Comparison of ENCODE assay signal across 1 mouse cellular context in genomic region chr6:99665457-99666317, GRCm38 (mm10).
TF ChIP-seq lines count a peak whose summit lies in the region.

No protein-coding gene starts in this region.

TF ChIP-seq in CH12.LX, 34 proteins besides CTCF, POLR2A, EP300 and RAD21 (continued from another document):
- TF ChIP-seq JUN (IDR thresholded peaks at IDR 0.05; ENCODE audit: insufficient read depth, low read depth, low read length) (peak; percentile 91), IRF4 (IDR thresholded peaks at IDR 0.05; ENCODE audit: low read depth, low read length) (peak; percentile 97), NRF1 (IDR thresholded peaks at IDR 0.05; ENCODE audit: low read depth, low read length) (0 out of 2 replicates have a peak, but pooled peaks have one; percentile 24), ELF1 (IDR thresholded peaks at IDR 0.05; ENCODE audit: low read depth, low read length) (peak; percentile 42; the same call in 1 of the 2 replicates), RCOR1 (conservative IDR thresholded peaks at IDR 0.05; ENCODE audit: low read depth, low read length) (peak; percentile 89), SMC3 (IDR thresholded peaks at IDR 0.05; ENCODE audit: low read depth, low read length) (no peak), ZC3H11A (IDR thresholded peaks at IDR 0.05; ENCODE audit: low read depth, low read length) (no peak), JUND (conservative IDR thresholded peaks at IDR 0.05; ENCODE audit: low read depth, low read length) (peak; percentile 92), USF1 (IDR thresholded peaks at IDR 0.05; ENCODE audit: low read depth, low read length) (no peak), MAFK (IDR thresholded peaks at IDR 0.05; ENCODE audit: insufficient replicate concordance, low read length) (peak; percentile 69), HCFC1 (IDR thresholded peaks at IDR 0.05; ENCODE audit: low read depth, low read length) (peak; percentile 32), MXI1 (IDR thresholded peaks at IDR 0.05; ENCODE audit: low read depth, low read length) (peak; percentile 41), UBTF (IDR thresholded peaks at IDR 0.05; ENCODE audit: low read depth, low read length) (no peak)
